Mouse (Mus musculus): ENCODE data around the gene Cited1.

Gene Cited1

DNA sequence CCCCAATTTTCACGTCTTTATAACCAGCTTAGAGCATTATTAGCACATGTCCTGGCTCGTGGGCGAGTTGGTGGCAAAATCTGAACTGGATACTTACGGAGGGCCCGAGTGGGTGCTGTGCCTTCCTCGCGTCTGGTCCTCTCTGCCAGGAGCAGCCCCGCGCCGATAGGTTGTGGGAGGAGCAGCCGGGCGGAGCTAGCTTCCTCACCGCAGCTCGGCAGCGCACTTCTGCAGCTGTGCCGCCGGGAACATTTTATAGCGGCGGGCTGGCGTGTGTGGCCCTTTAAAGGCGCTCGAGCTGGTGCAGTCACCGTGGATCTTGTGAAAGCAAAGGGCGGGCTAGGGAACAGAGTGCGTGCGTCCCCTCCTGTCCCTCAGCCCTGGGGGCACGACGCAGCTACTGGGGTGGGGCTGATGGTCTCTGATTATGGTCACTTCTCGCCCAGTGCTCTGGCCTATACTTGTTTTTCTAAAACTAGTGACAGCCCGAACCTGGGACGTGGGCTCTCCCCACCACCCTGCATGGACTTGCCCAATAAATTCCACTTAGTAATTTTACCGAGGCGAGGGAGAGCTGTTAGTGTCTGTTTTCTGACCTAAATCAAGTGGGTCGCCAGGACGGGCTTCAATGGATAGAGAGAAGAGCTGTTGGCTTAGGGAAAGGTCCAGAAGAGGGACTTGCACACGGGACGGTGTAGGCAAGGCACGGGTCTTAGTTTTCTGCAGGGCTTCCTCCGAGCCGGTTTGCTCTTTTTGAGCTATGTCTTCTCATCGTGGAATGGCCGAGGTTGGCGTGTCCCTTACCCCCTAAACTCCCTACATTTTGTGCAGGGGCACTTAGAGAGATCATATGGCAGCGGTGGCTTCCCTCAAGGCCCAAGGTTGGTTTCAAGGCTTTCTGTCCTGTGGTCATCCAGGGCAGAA, at the start of gene Cited1:
Gene Cited1 (minus strand): TSS at position 245 of the 924 bp plus-strand sequence.
- DNase-seq (ENCODE audit: low spot score) = peak; percentile 84

- DNase-seq (ENCODE audit: low spot score) = peak; percentile 19
These were observed 32.9 kb upstream of the Cited1 start for GRCm38 (mm10) chrX:102284889-102285288.

DNA sequence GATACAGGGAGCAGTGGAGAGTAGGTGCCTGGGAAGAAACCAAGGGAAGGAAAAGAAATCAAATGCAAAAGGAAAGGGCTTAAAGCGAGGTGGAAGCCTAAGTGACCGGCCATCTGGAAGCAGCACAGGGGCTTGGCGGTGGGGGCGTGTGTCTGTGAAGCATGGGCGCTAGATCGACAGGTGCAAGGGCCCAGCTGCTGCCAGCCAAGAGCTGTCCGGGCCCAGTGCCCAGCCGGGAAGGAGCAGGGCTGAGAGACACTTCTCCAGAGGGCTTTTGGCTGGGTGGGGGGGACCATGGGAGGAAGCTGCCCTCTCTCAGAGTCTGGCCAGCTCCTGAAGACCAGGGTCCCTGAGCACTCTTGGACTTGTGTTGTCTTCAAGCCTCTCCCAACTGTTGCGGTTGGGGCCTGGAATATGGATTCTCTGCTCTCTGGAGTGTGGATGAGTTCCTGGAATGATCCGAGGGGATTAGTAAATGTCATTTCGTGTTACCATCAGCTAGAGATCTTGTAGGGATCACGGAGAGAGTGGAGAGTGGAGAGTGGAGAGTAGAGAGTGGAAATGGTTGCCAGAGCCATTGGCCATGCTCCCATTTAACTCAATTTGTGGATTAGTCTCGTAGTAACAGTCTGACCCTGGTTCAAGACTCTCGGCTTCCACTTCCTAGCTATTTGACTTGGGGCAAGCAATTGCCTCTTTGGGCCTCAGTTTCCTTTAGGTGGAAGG, 10.8 kb upstream of the Cited1 start:
- no peak for DNase-seq (ENCODE audit: low spot score)

DNA sequence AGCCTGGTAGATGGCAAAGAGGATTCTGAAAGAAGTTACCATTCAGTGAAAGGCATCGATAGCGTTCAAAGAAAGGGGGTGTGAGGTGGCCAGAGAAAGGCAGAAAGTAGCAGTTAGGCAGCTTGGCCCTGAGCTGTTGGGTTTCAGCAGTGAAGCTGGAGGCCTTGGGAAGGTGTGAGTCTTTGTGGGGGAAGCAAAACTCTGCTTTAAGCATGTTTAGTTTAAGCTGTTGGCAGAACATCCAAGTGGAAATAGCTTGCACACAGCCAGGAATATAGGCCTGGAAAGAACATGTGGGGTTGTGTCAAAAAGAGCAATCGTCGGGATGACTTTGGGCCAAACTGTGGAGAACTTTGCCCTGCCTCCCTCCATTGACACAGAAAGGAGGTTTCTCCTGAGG, 7.8 kb upstream of the Cited1 start:
- no peak for DNase-seq (ENCODE audit: low spot score)

GRCm38 (mm10) chrX:102253892-102254291, 1.9 kb upstream of the Cited1 start:
- peak; percentile 54 for DNase-seq (ENCODE audit: low spot score)

DNA sequence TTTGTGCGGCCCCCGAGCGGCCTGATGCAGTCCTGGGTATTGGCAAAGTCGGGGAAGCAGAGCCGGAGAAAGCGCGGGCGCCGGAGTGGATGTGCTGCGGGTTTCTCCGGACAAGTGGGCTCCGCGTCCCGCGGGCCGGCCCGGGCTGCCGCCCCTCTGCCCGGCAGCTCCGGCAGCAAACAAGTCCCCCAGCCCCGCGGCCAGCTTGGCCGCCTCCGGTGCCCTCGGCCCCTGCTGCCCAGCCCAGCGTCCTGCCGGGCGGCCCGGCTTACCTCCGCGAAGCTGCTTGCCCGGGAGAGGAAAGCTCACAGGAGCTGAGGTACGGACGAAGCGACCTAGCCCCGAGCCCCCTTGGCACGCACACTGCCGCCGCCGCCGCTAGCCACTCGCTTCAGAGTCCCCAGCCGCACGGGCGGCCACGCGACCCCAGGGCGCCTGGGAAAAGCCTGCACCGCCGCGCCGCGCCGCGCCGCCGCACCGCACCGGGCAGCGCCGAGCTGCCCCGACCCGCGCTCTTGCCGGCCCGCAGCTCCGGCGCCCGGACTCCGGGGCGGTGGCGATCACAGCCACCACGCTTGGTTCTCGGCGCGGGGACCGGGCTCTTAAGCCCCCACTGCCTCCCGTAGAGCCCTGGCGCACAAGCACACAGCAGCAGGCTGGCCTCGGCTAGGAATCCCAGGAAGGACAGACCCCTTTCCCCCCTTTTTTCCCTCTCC, 602 bp downstream of the Cited1 start:
- DNase-seq (ENCODE audit: low spot score) = peak; percentile 28

DNA sequence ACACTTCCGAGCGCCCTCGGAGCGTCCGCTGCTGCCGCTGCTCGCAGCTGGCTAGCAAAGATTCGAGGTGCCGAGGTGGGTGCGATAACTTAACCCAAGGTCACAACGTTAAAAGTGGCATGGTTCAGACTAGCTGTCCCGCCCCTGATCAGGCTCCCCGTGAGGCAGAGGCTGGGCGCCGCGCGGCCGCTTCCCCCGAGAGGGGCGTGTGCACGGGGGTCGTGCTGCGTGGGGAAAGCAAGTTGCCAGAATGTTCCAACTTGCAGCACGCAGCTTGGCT, 1.1 kb downstream of the Cited1 start:
- DNase-seq (ENCODE audit: low spot score) = no peak

- DNase-seq (ENCODE audit: low spot score) = peak; percentile 35
These were observed 1.7 kb downstream of the Cited1 start for GRCm38 (mm10) chrX:102250150-102250890.

- no peak for DNase-seq (ENCODE audit: low spot score)
These were observed 7.6 kb downstream of the Cited1 start for GRCm38 (mm10) chrX:102244334-102244733.

DNA sequence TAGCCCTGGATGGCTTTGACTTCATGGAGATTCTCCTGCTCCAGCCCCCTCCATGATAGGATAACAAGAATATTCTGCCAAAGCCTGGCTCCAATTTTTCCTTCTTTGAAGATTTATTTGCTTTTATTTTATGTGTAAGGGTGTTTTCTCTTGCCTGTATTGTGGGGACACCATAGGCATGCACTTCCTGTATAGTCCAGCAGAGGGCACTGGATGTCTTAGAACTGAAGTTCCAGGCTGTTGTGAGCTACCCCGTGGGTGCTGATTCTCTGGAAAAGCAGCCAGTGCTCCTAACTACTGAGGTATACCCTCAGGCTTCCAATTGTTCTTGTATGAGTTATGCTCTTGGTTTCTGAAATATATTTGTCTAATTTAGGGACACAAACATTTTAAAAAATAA, 32.9 kb downstream of the Cited1 start:
- peak; percentile 70 for DNase-seq (ENCODE audit: low spot score)

- DNase-seq (ENCODE audit: low spot score) = peak; percentile 65
These were observed 36.6 kb downstream of the Cited1 start for GRCm38 (mm10) chrX:102215356-102215755.

Measured in embryo, embryonic 10.5 days (tissue).